Mouse (Mus musculus): Measurements from ENCODE around the gene Gm17364. TPM values are rescaled to one million over a fixed set of nuclear protein-coding genes. Genes with fewer than 3 reads are reported as not detected.

Gm17364 gene
- total and polyA plus RNA-seq, 2 experiments from 2014 or later = not detected

DNA sequence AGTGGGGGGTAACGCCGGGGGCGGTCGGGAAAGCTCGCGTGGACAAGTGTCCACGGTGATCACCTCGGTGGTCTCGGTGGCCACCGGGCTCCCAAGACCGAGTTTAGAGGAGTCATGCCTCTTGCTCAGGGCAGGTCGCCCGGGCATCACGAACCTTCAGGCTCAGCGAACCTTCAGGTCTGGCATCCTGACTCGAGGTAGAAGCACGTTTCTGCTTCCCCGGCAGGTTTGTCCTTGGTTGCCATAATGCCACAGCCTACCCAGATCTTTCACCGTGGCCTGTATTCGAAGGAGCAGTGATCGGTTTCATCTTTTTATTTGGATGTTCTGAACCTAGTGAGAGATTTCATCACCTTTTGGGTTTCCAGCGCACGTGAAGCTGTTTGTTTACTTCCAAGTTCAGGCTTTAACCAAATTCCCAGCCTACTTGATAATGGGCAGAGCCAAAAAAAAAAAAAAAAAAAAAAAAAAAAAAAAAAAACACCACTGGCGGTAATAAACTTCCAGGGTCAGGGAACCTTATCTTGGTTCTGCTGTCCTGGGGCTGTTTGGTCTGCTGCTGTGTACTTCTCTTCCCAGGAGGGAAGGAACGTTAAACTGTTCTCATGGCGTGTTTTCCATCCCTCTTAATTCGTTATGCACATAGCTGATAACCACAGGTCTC is 23.3 kb downstream of the Gm17364 start:
- no peaks in the 10 kb centered on the region; the same call in 1 of the 2 replicates for H3K4me1 ChIP-seq (ENCODE audit: insufficient read depth, low read length)
- peak overlapping the region; percentile 60 for H3K9ac ChIP-seq (replicated peaks; ENCODE audit: low read length, poor library complexity, severe bottlenecking)
- peak overlapping the region; percentile 75 for H3K27ac ChIP-seq (ENCODE audit: low read depth, low read length)
- H3K4me3 ChIP-seq (ENCODE audit: low read depth, low read length) = peak overlapping the region; percentile 55
- DNase-seq (ENCODE audit: low spot score) (peak; percentile 12), ATAC-seq (ENCODE audit: low FRiP score) (peak; percentile 3; the same call in 1 of the 2 replicates)
- TF ChIP-seq CTCF (IDR thresholded peaks at IDR 0.05) = no peak
- no peaks in the 10 kb centered on the region for H3K9me3 ChIP-seq (ENCODE audit: low read length)
- no peaks in the 10 kb centered on the region for H3K27me3 ChIP-seq (ENCODE audit: insufficient read depth, low read length)
- H3K4me2 ChIP-seq (ENCODE audit: low read depth, low read length, poor library complexity, severe bottlenecking) = peak overlapping the region; percentile 53
- no peaks in the 10 kb centered on the region for H3K36me3 ChIP-seq (ENCODE audit: insufficient read depth, low read length)
- 1% methylated on average over 27 of the region's 27 CpGs for WGBS

DNA sequence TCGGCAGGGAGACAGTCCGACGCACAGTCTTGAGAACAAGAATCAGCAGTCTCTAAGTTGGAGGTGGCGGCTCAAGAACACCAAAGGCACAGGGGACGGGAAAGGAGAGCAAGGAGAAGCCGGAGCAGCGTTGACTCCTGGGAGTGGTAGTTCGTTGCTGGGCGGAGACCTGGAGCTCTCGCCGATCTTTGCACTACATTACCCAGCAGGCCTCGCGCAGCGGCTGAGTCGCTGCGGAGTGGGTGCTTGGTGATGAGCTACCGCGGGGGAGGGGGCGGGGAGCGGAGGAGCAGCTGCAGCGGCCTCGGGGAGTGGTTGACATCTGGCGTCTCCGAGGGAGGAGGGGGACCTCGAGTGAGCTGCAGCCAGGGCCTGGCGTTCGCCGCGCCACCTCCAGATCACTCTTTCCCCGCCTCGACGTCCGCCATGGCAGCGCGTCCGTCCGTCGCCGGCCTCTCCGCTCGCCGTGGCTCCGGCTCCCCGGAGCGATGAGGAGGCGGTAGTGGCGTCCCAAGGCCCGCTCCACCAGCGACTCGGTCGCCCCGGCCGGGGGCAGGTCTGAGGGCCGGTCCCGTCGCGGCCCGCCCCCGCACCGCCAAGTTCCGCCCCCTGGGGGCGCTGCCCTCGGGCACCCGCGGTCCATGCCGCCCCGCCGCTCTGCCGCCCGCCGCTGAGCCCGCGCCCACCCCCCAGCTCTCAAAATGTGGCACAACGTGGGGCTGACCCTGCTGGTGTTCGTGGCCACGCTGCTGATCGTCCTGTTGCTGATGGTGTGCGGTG is 24.0 kb downstream of the Gm17364 start, which contains the start of gene Smim13:
Smim13 (plus strand) TSS at position 307 of the 780 bp plus-strand sequence.
- peak; percentile 37 for TF ChIP-seq CTCF (IDR thresholded peaks at IDR 0.05)
- WGBS = 2% methylated on average over 60 of the region's 78 CpGs
- DNase-seq (ENCODE audit: low spot score) = peak; percentile 98

DNA sequence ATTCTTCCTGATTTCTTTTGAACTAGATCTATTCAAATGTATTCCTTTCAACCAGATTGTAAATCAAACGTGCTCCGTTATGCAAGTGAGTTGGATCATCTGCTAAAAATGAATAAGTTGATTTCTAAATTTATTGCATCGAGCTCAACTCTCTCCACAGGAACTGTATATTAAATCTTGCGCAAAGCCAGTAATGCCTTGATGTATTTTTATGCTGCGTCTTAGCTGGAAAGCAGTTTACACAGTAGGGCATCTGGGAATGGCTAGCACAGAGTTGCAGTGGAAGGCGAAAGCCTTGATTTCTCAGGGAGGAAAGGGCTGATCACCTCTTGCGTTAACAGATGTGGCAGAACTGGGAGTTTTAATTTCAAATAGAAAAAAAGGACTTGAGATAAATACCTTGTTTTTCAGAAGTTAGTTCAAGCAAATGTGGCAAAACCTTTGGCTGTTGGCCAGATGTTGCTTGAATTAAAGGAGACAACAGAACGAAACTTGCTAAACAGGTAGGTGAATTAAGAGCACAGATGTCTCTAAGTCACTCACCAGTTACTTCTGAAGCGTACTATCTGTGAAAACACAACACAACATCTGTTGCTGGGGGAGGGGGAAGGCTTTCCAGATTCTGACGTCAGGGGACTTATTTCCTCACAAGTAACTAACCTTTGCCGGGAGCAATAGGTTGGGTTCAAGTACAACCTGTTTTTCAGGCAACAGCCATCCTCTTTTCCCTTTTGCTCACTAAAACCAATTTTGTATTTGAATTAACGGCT is 24.8 kb downstream of the Gm17364 start:
- no peak for TF ChIP-seq CTCF (IDR thresholded peaks at IDR 0.05)

More for the DNA sequence above, 24.0 kb downstream of the Gm17364 start, which contains the start of gene Smim13:
- ATAC-seq (ENCODE audit: low FRiP score) = peak; percentile 98
- no peaks in the 10 kb centered on the region for H3K27me3 ChIP-seq (ENCODE audit: insufficient read depth, low read length)
- H3K27ac ChIP-seq (ENCODE audit: low read depth, low read length) = peak within 1 kb of the TSS; percentile 75
- H3K4me1 ChIP-seq (ENCODE audit: insufficient read depth, low read length) = no peaks in the 10 kb centered on the region; the same call in 1 of the 2 replicates
- H3K4me3 ChIP-seq (ENCODE audit: low read depth, low read length) = peak within 1 kb of the TSS; percentile 55
- no peaks in the 10 kb centered on the region for H3K9me3 ChIP-seq (ENCODE audit: low read length)
- H3K9ac ChIP-seq (replicated peaks; ENCODE audit: low read length, poor library complexity, severe bottlenecking) = peak within 1 kb of the TSS; percentile 60
- H3K36me3 ChIP-seq (ENCODE audit: insufficient read depth, low read length) = no peaks in the 10 kb centered on the region
- peak within 1 kb of the TSS; percentile 53 for H3K4me2 ChIP-seq (ENCODE audit: low read depth, low read length, poor library complexity, severe bottlenecking)

DNA sequence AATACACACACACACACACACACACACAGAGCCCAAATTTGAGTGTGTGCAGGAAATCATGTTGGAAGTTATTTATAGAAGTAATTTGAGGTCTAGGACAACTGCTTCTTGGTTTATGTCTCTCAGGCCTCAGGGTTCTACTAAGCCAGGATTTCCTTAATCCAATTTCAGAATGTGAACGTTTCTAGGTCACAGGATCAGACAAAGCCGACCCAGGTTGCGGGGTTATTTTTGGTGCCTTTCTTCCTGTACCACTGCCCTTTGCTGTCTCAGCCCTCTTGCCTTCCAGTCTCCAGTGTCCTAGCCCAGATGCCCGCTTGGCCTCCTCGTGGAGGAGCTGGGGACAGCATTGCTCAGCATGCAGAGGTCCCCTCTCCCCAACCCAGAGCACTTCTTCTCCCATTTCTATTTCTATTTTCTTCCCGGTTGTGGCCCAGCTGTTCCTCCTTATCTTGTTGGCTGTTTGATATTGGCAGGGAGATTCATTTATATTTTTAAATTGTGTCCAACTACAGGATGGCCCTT is 29.4 kb downstream of the Gm17364 start:
- no peak overlapping the region for H3K9ac ChIP-seq (replicated peaks; ENCODE audit: low read length, poor library complexity, severe bottlenecking)
- no peak overlapping the region for H3K4me3 ChIP-seq (ENCODE audit: low read depth, low read length)
- TF ChIP-seq CTCF (IDR thresholded peaks at IDR 0.05) = no peak
- H3K9me3 ChIP-seq (ENCODE audit: low read length) = no peaks in the 10 kb centered on the region
- no peaks in the 10 kb centered on the region for H3K4me1 ChIP-seq (ENCODE audit: insufficient read depth, low read length)
- DNase-seq (ENCODE audit: low spot score) = no peak
- no peaks in the 10 kb centered on the region for H3K36me3 ChIP-seq (ENCODE audit: insufficient read depth, low read length)
- WGBS = 60% methylated on average over 6 of the region's 6 CpGs
- no peak overlapping the region for H3K27ac ChIP-seq (ENCODE audit: low read depth, low read length)
- no peaks in the 10 kb centered on the region for H3K27me3 ChIP-seq (ENCODE audit: insufficient read depth, low read length)
- no peak for ATAC-seq (ENCODE audit: low FRiP score)
- no peak overlapping the region for H3K4me2 ChIP-seq (ENCODE audit: low read depth, low read length, poor library complexity, severe bottlenecking)

More for the DNA sequence above, 24.8 kb downstream of the Gm17364 start:
- H3K9me3 ChIP-seq (ENCODE audit: low read length) = no peaks in the 10 kb centered on the region
- peak overlapping the region; percentile 53 for H3K4me2 ChIP-seq (ENCODE audit: low read depth, low read length, poor library complexity, severe bottlenecking)
- no peak for ATAC-seq (ENCODE audit: low FRiP score)
- peak overlapping the region; percentile 60 for H3K9ac ChIP-seq (replicated peaks; ENCODE audit: low read length, poor library complexity, severe bottlenecking)
- H3K36me3 ChIP-seq (ENCODE audit: insufficient read depth, low read length) = no peaks in the 10 kb centered on the region
- H3K4me1 ChIP-seq (ENCODE audit: insufficient read depth, low read length) = no peaks in the 10 kb centered on the region; the same call in 1 of the 2 replicates
- no peak for DNase-seq (ENCODE audit: low spot score)
- H3K4me3 ChIP-seq (ENCODE audit: low read depth, low read length) = peak overlapping the region; percentile 55
- 40% methylated on average over 12 of the region's 12 CpGs for WGBS
- no peaks in the 10 kb centered on the region for H3K27me3 ChIP-seq (ENCODE audit: insufficient read depth, low read length)
- H3K27ac ChIP-seq (ENCODE audit: low read depth, low read length) = peak overlapping the region; percentile 21

DNA sequence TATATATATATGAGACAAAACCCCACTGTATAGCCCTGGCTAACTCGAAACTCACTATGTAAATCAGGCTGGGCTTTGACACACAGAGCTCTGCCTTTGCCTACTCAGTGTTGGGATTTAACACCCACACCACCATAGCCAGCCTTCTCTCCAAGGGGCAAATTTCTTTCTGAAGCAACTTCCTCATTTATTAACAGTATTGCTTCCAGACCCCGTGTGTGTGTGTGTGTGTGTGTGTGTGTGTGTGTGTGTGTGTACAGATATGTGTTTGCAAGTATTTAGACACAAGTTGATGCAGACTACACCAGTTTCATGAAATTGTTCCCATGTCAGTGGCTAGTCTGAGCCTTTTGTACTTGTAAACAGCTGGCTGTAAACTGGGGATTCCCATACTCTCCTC is 32.2 kb downstream of the Gm17364 start:
- no peak overlapping the region for H3K9ac ChIP-seq (replicated peaks; ENCODE audit: low read length, poor library complexity, severe bottlenecking)
- no peak for DNase-seq (ENCODE audit: low spot score)
- no peaks in the 10 kb centered on the region for H3K4me1 ChIP-seq (ENCODE audit: insufficient read depth, low read length)
- H3K36me3 ChIP-seq (ENCODE audit: insufficient read depth, low read length) = no peaks in the 10 kb centered on the region
- H3K4me3 ChIP-seq (ENCODE audit: low read depth, low read length) = no peak overlapping the region
- H3K9me3 ChIP-seq (ENCODE audit: low read length) = no peaks in the 10 kb centered on the region
- H3K27ac ChIP-seq (ENCODE audit: low read depth, low read length) = no peak overlapping the region
- 84% methylated on average over 2 of the region's 2 CpGs for WGBS
- H3K4me2 ChIP-seq (ENCODE audit: low read depth, low read length, poor library complexity, severe bottlenecking) = no peak overlapping the region
- ATAC-seq (ENCODE audit: low FRiP score) = no peak
- no peaks in the 10 kb centered on the region for H3K27me3 ChIP-seq (ENCODE audit: insufficient read depth, low read length)
- TF ChIP-seq CTCF (IDR thresholded peaks at IDR 0.05) = no peak

Data from midbrain, postnatal 0 days (tissue).